Mouse (Mus musculus) T-helper 17 cell (primary cell): ENCODE measurements around the gene Olfr1121.
"Not testable (repeated sequence)": the region's sequence is repeated elsewhere in the genome, so short reads cannot be mapped to it uniquely, and the experiment has no call there.

ENCODE experiments used
- in situ Hi-C, 2 experiments: fragments of 300-600 bp; cut with MboI, MseI; formaldehyde crosslinking; loops; 1 replicate in 1 of 2; 2 replicates in 1 of 2; pipeline ENCODE4 v1.15.1; 2025; ENCODE audit warnings: high pct_unique_total_duplicates in 2 of 2

Gene Olfr1121

GRCm38 (mm10) chr2:87369595-87369994 is at the start of gene Olfr1121:
Gene Olfr1121, plus strand, starts transcription at chr2:87369895.
- in situ Hi-C loops, result no loop called here

GRCm38 (mm10) chr2:87354515-87354914 is 15.2 kb upstream of the Olfr1121 start, which contains the start of gene Olfr1120:
Gene Olfr1120, plus strand, starts transcription at chr2:87354815.
- in situ Hi-C loops, result no loop called here

- in situ Hi-C loops, result not testable (repeated sequence)
Observed at GRCm38 (mm10) chr2:87360121-87360520, 9.6 kb upstream of the Olfr1121 start.

GRCm38 (mm10) chr2:87371726-87372125 is 2.0 kb downstream of the Olfr1121 start:
- in situ Hi-C loops, result no loop called here

- in situ Hi-C loops, result no loop called here
Observed at GRCm38 (mm10) chr2:87383935-87384334, 14.2 kb downstream of the Olfr1121 start.

GRCm38 (mm10) chr2:87385549-87385948 is 15.9 kb downstream of the Olfr1121 start, which contains the start of gene Olfr1122:
Gene Olfr1122, plus strand, starts transcription at chr2:87385849.
- in situ Hi-C loops, result no loop called here

GRCm38 (mm10) chr2:87393605-87394004 is 23.9 kb downstream of the Olfr1121 start:
- in situ Hi-C loops, result not testable (repeated sequence)

- in situ Hi-C loops, result not testable (repeated sequence)
Observed at GRCm38 (mm10) chr2:87394686-87395085, 25.0 kb downstream of the Olfr1121 start.

GRCm38 (mm10) chr2:87416335-87416734 is 46.6 kb downstream of the Olfr1121 start, which contains the start of gene Olfr1123:
Gene Olfr1123, plus strand, starts transcription at chr2:87416635.
- in situ Hi-C loops, result no loop called here
